Mouse (Mus musculus) left cerebral cortex, adult 9 months (tissue): ENCODE measurements around the gene Tpm1.

ENCODE experiments used
- DNase-seq, 2 experiments: peaks; one replicate each; pipeline ENCODE4 v3.0.0; 2022; ENCODE audit warnings: low spot score in 2 of 2

Gene Tpm1

GRCm38 (mm10) chr9:66988198-66988887 lies 60.9 kb downstream of the Tpm1 start:
- DNase-seq: no peak

DNA sequence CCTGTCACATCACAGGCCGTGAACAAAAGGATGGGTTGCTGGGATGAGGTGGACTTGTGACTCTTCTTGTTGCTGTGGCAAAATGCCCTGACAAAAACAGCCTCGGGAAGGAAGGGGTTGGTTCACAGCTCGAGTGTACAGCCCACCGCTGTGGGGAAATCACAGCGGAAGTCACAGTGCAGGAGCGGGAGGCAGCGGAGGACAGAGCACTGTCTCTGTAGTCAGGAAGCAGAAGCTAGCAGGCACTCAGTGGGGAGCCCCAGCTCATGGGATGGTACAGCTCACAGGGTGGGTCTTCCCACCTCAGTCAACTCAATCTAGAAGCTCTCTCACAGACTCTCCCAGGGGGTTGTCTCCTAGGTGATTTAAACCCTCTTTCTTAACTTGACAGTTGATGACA lies 63.8 kb downstream of the Tpm1 start:
- DNase-seq: no peak

DNA sequence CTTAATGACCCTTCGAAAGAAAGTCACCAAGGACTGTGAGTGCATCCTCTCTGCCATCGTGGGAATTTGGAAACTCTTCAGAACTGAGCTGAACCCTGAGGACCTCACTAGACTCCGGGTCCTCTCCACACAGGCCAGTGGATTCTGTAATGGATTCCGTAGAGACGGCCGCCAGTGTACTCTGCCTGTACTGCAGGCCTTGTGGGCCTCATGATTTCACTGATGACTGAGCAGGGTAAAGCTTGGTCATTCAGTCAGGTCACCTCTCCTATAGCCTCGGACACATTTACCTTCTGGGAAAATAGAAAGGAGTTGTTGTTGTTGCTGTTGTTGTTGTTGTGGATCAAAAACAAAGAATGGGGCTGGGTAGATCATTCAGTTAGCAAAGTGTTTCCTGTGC lies 67.1 kb downstream of the Tpm1 start:
- no peak for DNase-seq

- peak in 1 of 2 experiments; percentile 70 for DNase-seq
Observed at GRCm38 (mm10) chr9:66980458-66980857, 68.7 kb downstream of the Tpm1 start.

- DNase-seq: no peak
Observed at GRCm38 (mm10) chr9:66978468-66978867, 70.7 kb downstream of the Tpm1 start.

DNA sequence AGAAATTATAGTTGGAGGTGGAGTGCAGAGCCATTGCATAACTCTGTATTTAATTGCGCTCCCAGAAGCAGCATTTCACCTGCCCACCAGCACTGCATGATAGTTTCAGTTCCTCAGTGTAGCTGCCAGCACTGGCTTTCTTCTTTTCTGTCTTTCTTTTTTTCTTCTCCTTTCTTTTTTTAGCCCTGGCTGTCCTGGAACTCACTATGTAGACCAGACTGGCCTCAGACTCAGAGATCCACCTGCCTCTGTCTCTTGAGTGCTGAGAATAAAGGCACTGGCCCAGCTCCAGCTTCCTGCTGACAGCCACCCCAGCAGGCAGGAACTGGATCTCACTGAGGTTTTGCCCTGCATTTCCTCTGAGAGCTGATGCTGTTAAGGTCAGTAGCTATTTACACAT lies 71.2 kb downstream of the Tpm1 start:
- peak; percentile 30 to 48 for DNase-seq

- DNase-seq: peak in 1 of 2 experiments; percentile 29
Observed at GRCm38 (mm10) chr9:66977121-66977520, 72.1 kb downstream of the Tpm1 start.

- DNase-seq: peak; percentile 81 to 95
Observed at GRCm38 (mm10) chr9:66975239-66975645, 74.0 kb downstream of the Tpm1 start, which contains the start of gene Lactb. Gene Lactb (minus strand): TSS chr9:66975484.

DNA sequence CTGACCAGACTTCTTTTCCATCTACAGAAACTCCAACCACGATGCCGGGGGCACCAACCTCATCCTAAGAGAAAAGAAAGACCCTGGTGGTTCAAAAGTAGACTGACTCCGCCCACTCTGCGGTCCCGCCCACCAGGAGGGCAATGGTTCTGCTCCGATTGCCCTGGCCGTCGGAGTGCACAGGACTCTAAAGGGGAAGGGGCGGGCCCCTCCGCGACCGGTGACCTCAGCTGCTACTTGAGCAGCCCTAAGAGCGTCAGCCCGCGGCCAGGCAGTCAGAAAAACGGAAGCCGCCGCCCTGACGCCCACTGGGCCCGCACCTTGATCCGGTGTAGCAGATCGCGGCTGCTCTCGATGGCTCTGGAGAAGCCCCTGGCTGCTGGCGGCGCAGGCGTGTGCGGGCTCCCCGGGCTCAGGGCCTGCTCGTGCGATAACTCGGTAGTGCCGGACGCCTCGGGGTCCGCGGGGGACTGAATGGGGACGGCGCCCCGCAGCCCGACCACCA lies 74.4 kb downstream of the Tpm1 start:
- peak in 1 of 2 experiments; percentile 57 for DNase-seq
